Mouse (Mus musculus): ENCODE measurements around the gene Inpp5k. TPM values are rescaled to one million over a fixed set of nuclear protein-coding genes. Genes with fewer than 3 reads are reported as not detected.
"Not testable (repeated sequence)": the region's sequence is repeated elsewhere in the genome, so short reads cannot be mapped to it uniquely, and the experiment has no call there.

The Inpp5k gene
- polyA plus RNA-seq, 1 experiment, result 66.7 TPM

- DNase-seq (ENCODE audit: extremely low spot score in 1 of 2, low spot score in 1 of 2), result no peak
These were observed 42.6 kb downstream of the Inpp5k start for GRCm38 (mm10) chr11:75673411-75673810.

GRCm38 (mm10) chr11:75674875-75675274 is 44.1 kb downstream of the Inpp5k start:
- no peak for DNase-seq (ENCODE audit: extremely low spot score in 1 of 2, low spot score in 1 of 2)

GRCm38 (mm10) chr11:75677881-75678746 is 47.3 kb downstream of the Inpp5k start:
- DNase-seq (ENCODE audit: extremely low spot score in 1 of 2, low spot score in 1 of 2), result no peak

- peak; percentile 92 to 98 for DNase-seq (ENCODE audit: extremely low spot score in 1 of 2, low spot score in 1 of 2)
These were observed 48.1 kb downstream of the Inpp5k start, which contains the start of gene Crk for GRCm38 (mm10) chr11:75678747-75679438. TSS of gene Crk (plus strand) at chr11:75679259.

- DNase-seq (ENCODE audit: extremely low spot score in 1 of 2, low spot score in 1 of 2), result peak; percentile 41 to 55
These were observed 48.8 kb downstream of the Inpp5k start for GRCm38 (mm10) chr11:75679439-75680171.

GRCm38 (mm10) chr11:75684462-75684861 is 53.7 kb downstream of the Inpp5k start:
- DNase-seq (ENCODE audit: extremely low spot score in 1 of 2, low spot score in 1 of 2), result no peak

GRCm38 (mm10) chr11:75684956-75685355 is 54.2 kb downstream of the Inpp5k start:
- DNase-seq (ENCODE audit: extremely low spot score in 1 of 2, low spot score in 1 of 2), result no peak

- DNase-seq (ENCODE audit: extremely low spot score in 1 of 2, low spot score in 1 of 2), result no peak
These were observed 56.7 kb downstream of the Inpp5k start for GRCm38 (mm10) chr11:75687343-75687993.

- DNase-seq (ENCODE audit: extremely low spot score in 1 of 2, low spot score in 1 of 2), result no peak
These were observed 57.3 kb downstream of the Inpp5k start for GRCm38 (mm10) chr11:75688132-75688531.

GRCm38 (mm10) chr11:75689977-75690376 is 59.2 kb downstream of the Inpp5k start:
- DNase-seq (ENCODE audit: extremely low spot score in 1 of 2, low spot score in 1 of 2), result no peak

GRCm38 (mm10) chr11:75691047-75691446 is 60.3 kb downstream of the Inpp5k start:
- no peak for DNase-seq (ENCODE audit: extremely low spot score in 1 of 2, low spot score in 1 of 2)

- no peak for DNase-seq (ENCODE audit: extremely low spot score in 1 of 2, low spot score in 1 of 2)
These were observed 62.8 kb downstream of the Inpp5k start for GRCm38 (mm10) chr11:75693570-75693969.

- not testable (repeated sequence) for DNase-seq (ENCODE audit: extremely low spot score in 1 of 2, low spot score in 1 of 2)
These were observed 66.7 kb downstream of the Inpp5k start for GRCm38 (mm10) chr11:75697464-75697863.

Other genes starting within 250 kb of the Inpp5k start
- 33.0 and 33.1 TPM in 2 replicates for gene Serpinf1, start 208.3 kb upstream of the Inpp5k start, polyA plus RNA-seq (2012; rRNA removed)
- gene Serpinf2, start 191.4 kb upstream of the Inpp5k start, polyA plus RNA-seq (2012; rRNA removed), result 0.10 and 0.11 TPM in 2 replicates
- gene Wdr81, start 176.3 kb upstream of the Inpp5k start, polyA plus RNA-seq (2012; rRNA removed), result 13.2 and 14.4 TPM in 2 replicates
- gene Tlcd2, start 169.3 kb upstream of the Inpp5k start, polyA plus RNA-seq (2012; rRNA removed), result 0.84 and 1.3 TPM in 2 replicates
- gene Prpf8, start 144.2 kb upstream of the Inpp5k start, polyA plus RNA-seq (2012; rRNA removed), result 86.2 and 95.8 TPM in 2 replicates
- gene Rilp, start 120.9 kb upstream of the Inpp5k start, polyA plus RNA-seq (2012; rRNA removed), result 2.0 and 2.9 TPM in 2 replicates
- 3.3 and 4.1 TPM in 2 replicates for gene Scarf1, start 117.4 kb upstream of the Inpp5k start, polyA plus RNA-seq (2012; rRNA removed)
- gene Slc43a2, start 99.3 kb upstream of the Inpp5k start, polyA plus RNA-seq (2012; rRNA removed), result 26.7 and 26.9 TPM in 2 replicates
- 221 and 251 TPM in 2 replicates for gene Pitpna, start 42.9 kb upstream of the Inpp5k start, polyA plus RNA-seq (2012; rRNA removed)
- 15.8 and 19.3 TPM in 2 replicates for gene Myo1c, start 19.5 kb downstream of the Inpp5k start, polyA plus RNA-seq (2012; rRNA removed)
- gene Crk, start 48.3 kb downstream of the Inpp5k start, polyA plus RNA-seq (2012; rRNA removed), result 83.6 and 84.2 TPM in 2 replicates
- 1,066 and 1,088 TPM in 2 replicates for gene Ywhae, start 101.9 kb downstream of the Inpp5k start, polyA plus RNA-seq (2012; rRNA removed)
- 5.2 and 11.0 TPM in 2 replicates for gene Doc2b, start 165.1 kb downstream of the Inpp5k start, polyA plus RNA-seq (2012; rRNA removed)